Mouse (Mus musculus) A20 (cell line): ENCODE results near the gene Trim38.

Source experiments
- DNase-seq: peaks from one replicate; pipeline ENCODE4 v3.0.0-alpha.2; 2011; ENCODE audit warnings: low read depth, low spot score

The Trim38 gene

DNA sequence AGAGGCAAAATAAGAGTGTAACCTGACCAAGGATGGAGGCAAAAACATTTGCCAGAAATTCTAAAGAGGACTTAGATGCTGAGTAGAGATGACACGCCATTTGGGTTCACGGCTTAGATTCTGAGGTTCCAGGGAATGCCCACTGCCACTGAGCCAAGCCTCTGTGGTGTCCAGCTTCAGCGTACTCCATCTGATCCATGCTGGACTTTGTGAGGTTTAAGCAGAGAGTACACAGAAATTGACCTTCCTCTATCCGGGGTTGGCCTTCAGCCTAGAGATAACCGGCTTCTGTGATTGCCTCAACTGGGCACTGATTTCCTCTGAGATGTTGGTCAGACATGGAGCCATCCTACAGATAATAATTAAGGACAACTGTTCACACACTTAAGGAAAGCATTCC lies 66.9 kb downstream of the Trim38 start:
- no peak for DNase-seq

DNA sequence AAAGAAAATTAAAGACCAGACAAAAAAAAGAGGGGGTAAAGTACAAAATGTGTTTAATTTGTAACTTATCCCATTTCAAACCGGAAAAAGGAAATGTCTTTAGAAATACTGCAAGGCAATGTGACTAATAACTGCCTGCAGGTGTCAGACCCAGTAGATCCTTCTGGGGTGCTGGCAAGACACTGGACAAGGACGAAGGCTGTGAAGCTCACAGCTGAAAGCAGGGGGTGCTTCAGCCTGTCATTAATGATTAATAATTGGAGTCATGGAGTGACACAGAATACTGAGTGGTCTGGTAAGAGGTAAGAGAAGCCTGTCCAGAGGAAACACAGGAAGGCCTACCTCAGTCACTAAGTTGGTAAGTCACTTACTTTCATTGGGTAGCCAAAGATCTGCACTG lies 69.6 kb downstream of the Trim38 start, which contains the start of gene Slc17a3:
TSS of gene Slc17a3 (plus strand) at position 127 of the 400 bp plus-strand sequence.
- DNase-seq = no peak
